Mouse (Mus musculus) fat pad, adult 2 months (tissue): ENCODE measurements around the gene Usp38.

Experiments used
- DNase-seq: peaks from one replicate; pipeline ENCODE4 v3.0.0-alpha.2; 2011; ENCODE audit warnings: low read depth, low spot score; ENCODE audit errors: extremely low read depth

Gene Usp38

DNA sequence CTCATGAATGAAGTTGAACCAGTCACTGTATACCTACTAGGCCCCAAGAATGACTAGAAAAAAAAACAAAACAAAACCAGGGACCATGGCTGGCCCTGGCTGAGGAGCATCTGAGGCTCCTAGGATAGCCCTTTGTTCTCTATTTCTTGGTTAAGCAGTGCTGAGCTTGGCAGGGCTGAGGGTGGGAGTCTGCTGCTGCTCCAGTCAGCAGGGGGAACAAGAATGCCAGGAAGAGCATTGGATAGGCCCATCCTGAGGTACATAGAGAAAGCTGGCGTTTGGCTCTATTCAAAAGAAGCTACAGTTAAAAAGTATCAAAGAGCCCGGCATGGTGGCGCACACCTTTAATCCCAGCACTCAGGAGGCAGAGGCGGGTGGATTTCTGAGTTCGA lies 52.1 kb downstream of the Usp38 start:
- DNase-seq, result no peak

DNA sequence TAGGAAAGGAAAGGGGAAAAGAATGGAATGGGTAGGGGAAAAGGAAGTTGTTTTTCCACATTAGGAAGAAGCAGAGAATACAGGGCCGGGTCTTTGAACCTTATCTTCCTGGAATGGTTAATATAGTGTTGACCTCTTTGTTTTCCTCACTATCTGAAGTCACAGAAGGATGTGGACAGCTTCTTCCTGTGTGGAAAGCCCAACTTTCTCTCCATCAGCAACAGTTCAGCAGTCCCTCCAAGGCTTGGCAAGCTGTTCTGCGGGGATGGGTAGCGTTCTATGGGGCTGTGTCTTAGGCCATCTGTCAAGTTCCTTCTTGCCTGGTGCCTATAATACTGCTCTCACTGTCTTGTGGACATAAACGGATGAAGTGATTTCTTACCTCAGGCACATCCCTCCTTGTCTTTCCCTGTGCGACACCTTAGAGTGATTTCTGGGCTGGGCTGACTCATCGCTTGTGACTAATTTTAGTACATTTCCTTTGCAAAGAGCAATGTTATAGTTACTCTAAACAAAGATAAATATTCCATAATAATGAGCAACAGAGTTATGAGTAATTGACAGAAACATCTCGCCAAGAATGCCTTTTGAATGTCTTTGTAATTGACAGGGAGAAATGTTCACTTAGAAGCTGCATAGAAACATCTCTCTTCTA lies 52.7 kb downstream of the Usp38 start:
- DNase-seq, result no peak

DNA sequence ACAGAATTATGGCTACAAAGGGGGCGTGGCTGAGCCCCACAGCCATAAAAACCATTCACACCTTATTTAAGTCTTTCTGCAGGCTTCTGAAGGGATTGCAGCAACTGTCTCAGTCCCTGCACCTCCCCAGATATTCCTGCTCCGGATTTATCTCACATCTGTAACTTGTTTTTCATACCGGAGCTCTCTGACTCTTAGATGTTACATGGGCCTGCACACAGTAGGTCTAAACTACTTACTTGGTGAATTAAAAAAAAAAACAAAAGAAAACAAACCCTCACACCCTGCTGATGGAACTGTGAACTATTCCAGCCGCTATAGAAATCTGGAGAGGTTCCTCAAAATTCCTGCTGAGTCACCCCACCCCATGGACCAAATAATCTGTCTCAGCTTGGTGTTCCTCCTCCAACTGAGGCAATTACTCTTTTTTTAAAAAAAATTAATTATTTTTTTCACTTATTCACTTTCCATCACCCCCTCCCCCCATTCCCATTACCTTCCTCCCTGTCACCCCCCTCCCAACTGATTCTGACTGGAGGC lies 53.6 kb downstream of the Usp38 start:
- no peak for DNase-seq

- DNase-seq, result no peak
Observed at GRCm38 (mm10) chr8:80959588-80960268, 55.0 kb downstream of the Usp38 start.

DNA sequence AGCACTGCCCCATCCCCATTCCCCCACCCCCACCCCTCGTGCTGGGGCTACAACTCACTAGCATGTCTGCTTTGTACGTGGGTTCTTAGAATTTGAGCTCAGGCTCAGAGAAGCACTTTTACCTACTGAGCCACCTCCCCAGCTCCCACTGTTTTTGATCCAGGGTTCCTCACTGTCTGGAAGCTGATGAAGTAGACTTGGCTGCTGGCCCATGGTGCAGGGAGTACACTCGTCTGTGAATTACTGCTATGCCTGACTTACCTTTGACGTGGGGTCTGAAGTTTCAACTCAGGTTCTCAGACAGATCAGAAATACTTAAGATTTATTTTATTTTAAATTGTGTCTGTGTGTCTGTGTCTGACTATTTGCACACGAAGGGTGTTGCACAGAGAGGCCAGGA lies 57.0 kb downstream of the Usp38 start:
- no peak for DNase-seq

DNA sequence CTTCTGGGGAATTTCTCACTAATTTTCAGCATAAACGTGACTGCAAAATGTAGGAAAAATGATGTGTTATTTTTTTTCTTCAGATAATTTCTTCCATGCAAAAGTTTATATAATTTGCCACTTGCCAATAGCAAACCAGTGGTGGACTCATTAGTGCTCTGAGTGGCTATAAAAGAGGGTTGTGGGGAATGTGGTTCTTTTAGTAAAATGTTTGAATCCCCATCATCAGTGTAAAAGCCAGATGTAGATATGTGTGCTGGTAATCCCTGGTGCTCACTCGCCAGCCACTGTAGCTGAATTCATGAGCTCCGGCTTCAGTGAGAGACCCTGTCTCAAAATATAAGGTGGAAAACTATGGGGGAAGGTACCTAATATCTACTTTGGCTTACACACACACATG lies 61.8 kb downstream of the Usp38 start:
- DNase-seq, result no peak

GRCm38 (mm10) chr8:80952235-80952915 lies 62.4 kb downstream of the Usp38 start:
- no peak for DNase-seq

GRCm38 (mm10) chr8:80948405-80949183 lies 66.1 kb downstream of the Usp38 start:
- DNase-seq, result no peak

DNA sequence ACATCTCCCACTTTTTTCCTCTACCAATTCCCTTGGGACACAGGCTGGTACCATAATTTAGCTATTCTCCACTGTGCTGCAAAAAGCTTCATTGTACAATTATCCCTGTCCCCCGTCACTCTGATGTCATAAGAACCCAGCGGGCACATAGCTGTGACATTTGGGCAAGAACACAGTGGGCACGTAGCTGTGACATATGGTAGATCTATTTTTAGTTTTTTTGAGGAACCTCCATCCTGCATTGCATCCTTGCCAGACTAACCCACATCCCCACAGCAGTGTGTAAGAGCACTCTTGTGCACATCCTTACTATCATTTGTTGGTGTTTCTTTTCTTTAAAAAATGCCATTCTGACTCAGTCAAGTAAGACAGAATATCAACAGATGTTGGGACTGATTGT lies 71.0 kb downstream of the Usp38 start:
- DNase-seq, result no peak

GRCm38 (mm10) chr8:80941621-80942020 lies 73.1 kb downstream of the Usp38 start:
- DNase-seq, result no peak

- no peak for DNase-seq
Observed at GRCm38 (mm10) chr8:80937814-80938650, 76.7 kb downstream of the Usp38 start.
